In the genomic region with DNA sequence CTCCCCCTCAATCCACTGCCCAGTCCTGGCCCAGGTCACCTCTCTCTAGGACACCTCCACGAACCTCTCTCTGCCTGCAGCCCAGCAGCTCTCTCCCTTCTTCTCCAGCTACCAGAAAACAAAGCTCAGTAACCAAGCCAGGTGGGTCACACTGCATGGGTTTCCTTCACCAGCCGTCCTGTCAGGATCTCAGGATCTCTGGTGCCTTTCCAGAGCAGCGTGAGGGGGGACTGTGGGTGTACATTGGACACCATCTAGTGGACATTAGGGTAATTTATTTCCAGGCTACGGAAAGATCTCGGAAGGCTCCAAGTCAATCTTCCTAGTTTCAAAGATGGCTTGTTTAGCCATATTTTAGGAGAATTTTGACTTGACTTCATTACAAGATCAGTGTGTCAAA, we compare ENCODE assay signal across 9 mouse cellular contexts. TPM values are rescaled to one million over a fixed set of nuclear protein-coding genes. Genes with fewer than 3 reads are reported as not detected.
DNase-seq lines count a peak whose midpoint lies in the region; ATAC-seq and TF ChIP-seq lines count a peak whose summit lies in the region.
"Had no signal": no experiment of that assay in that cellular context is flagged by ENCODE, and none has a peak within 500 bp of the region (broad histone marks: within the 10 kb centered on the region; RNA-seq: fewer than 3 reads in every experiment).

No protein-coding gene starts in this region.

- H3K4me2 ChIP-seq in lung, postnatal 0 days (replicated peaks; ENCODE audit: low read depth, low read length) = no peak overlapping the region
- H3K4me2 ChIP-seq: midbrain, embryonic 12.5 days had no signal

- peak; percentile 29 to 78 for DNase-seq in adrenal gland, adult (ENCODE audit: inconsistent age in 2 of 2, low spot score in 1 of 2)
- DNase-seq in adrenal gland, adult 18-20 months (ENCODE audit: low spot score in 2 of 2) = no peak
- peak; percentile 58 for DNase-seq in A20 (ENCODE audit: low read depth, low spot score)
- peak; percentile 79 to 83 for DNase-seq in cerebellum, postnatal 14 days
- peak; percentile 47 for DNase-seq in heart, postnatal 4 days
- peak; percentile 81 for DNase-seq in lung, postnatal 0 days (ENCODE audit: low spot score)
- no peak for DNase-seq in layer of hippocampus, postnatal 14 days (ENCODE audit: low spot score in 2 of 2)
- no peak for DNase-seq in frontal cortex, postnatal 36 days (ENCODE audit: low spot score in 2 of 2)

- H3K36me3 ChIP-seq in lung, postnatal 0 days (ENCODE audit: insufficient read depth, low read length) = no peaks in the 10 kb centered on the region
- H3K36me3 ChIP-seq: midbrain, embryonic 12.5 days had no signal

- no peak for TF ChIP-seq EP300 in lung, postnatal 0 days (IDR thresholded peaks at IDR 0.05)

- no peak overlapping the region for H3K9ac ChIP-seq in lung, postnatal 0 days (replicated peaks; ENCODE audit: low read depth)
- H3K9ac ChIP-seq: midbrain, embryonic 12.5 days had no signal

- no peaks in the 10 kb centered on the region for H3K9me3 ChIP-seq in lung, postnatal 0 days (ENCODE audit: low read length)
- H3K9me3 ChIP-seq: midbrain, embryonic 12.5 days had no signal

- H3K4me3 ChIP-seq in lung, postnatal 0 days (ENCODE audit: low read depth, low read length) = no peak overlapping the region
- H3K4me3 ChIP-seq: midbrain, embryonic 12.5 days had no signal

- peak; percentile 70 for ATAC-seq in lung, postnatal 0 days

- no peaks in the 10 kb centered on the region for H3K27me3 ChIP-seq in lung, postnatal 0 days (replicated peaks; ENCODE audit: insufficient read depth, low read length)

- peak; percentile 91 for TF ChIP-seq CTCF in lung, postnatal 0 days (IDR thresholded peaks at IDR 0.05)

- no peaks in the 10 kb centered on the region for H3K4me1 ChIP-seq in lung, postnatal 0 days (ENCODE audit: insufficient read depth, low read depth, low read length)

- WGBS in lung, postnatal 0 days = 13% methylated on average over 5 of the region's 5 CpGs

- no peak overlapping the region for H3K27ac ChIP-seq in lung, postnatal 0 days (ENCODE audit: low read length)
- H3K27ac ChIP-seq: midbrain, embryonic 12.5 days had no signal

RNA-seq across cellular contexts. Expression of gene Parp1, which starts 18.0 kb away (rescaled TPM):
- 10 to 100 TPM; 57.9 to 70.2 TPM for total RNA-seq in adrenal gland, adult 18-20 months (2021)
- 100 to 1,000 TPM in 1 of 2 experiments, 10 to 100 TPM in 1; 88.6 to 100 TPM for total RNA-seq in heart, postnatal 4 days (2021)
- polyA plus RNA-seq in lung, postnatal 0 days (2015; fragmentation: Nextera tagmentation; extraction: Ambion mirVana) = 21.0 and 23.1 TPM in 2 replicates
- 100 to 1,000 TPM; 162 to 172 TPM for total RNA-seq in layer of hippocampus, postnatal 14 days (2021)

Comparison
In these comparisons a context has a peak if more than half of its experiments do, and no peak if none do; other contexts are left out.
1. DNase-seq: peak in adrenal gland, adult (2 of 2), A20 (single experiment), cerebellum, postnatal 14 days (2 of 2), heart, postnatal 4 days (single experiment) and lung, postnatal 0 days (single experiment); none in adrenal gland, adult 18-20 months (0 of 2), layer of hippocampus, postnatal 14 days (0 of 2) and frontal cortex, postnatal 36 days (0 of 2).